Mouse (Mus musculus): ENCODE measurements around the gene Pou2f2. TPM values are rescaled to one million over a fixed set of nuclear protein-coding genes. Genes with fewer than 3 reads are reported as not detected.
A peak's percentile ranks its signal among the peaks of the same experiment; 100 is the strongest.

Pou2f2 gene
- total and polyA plus RNA-seq, 2 experiments = 0.37 to 1.2 TPM

DNA sequence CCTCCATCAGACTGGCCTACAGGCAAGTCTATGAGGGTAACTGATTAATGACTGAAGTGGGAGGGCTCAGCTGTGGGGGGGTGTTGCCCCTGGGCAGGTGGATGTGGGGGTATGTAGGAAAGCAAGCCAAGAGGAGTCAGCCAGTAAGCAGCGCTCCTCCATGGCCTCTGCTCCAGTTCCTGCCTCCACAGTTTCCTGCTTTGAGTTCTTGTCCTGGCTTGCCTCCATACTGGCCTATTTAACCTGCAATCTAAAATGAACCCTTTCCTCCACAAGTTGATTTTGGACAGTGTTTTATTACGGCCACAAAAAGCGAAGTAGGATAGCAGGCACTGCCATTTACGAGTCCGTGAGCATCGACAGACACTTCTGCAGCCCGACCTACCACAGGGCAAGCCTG is 112.2 kb downstream of the Pou2f2 start:
- WGBS = 65% methylated on average over 7 of the region's 7 CpGs
- DNase-seq (ENCODE audit: extremely low read depth, low read depth, low spot score) = peak; percentile 66
- no peak for TF ChIP-seq CTCF (IDR thresholded peaks at IDR 0.05; ENCODE audit: low read depth, low read length)
- TF ChIP-seq POLR2A (IDR thresholded peaks at IDR 0.05; ENCODE audit: extremely low read depth, insufficient read depth, low read length) = no peak

DNA sequence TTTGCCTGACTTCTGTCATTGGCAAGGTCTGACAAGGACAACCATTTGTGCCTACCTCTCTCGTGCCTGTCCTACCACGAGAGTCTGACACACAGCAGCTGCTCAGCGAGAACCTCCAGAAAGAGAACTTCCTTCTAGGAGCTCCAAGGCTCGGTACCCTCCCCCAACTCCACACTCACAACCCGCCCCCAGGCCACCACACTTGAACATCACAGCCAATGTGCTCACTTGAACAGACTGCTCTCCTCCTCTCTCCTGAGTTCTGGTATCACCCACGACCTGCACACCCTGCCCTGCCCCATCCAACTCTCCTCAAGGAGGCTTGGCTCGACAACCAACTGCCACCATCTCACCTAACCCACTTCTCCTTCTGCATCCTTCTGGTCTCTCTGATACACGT is 115.6 kb downstream of the Pou2f2 start:
- Histone ChIP-seq H3K27ac (replicated peaks; ENCODE audit: insufficient read depth, low read depth, low read length) (no peak overlapping the region), H3K79me2 (ENCODE audit: control insufficient read depth, insufficient read depth, low read length) (no peaks in the 10 kb centered on the region), H3K4me3 (ENCODE audit: insufficient read depth, low read depth, low read length) (no peak overlapping the region), H3K36me3 (ENCODE audit: control insufficient read depth, insufficient read depth, low read length) (no peaks in the 10 kb centered on the region), H3K27me3 (ENCODE audit: control insufficient read depth, insufficient read depth, low read length) (no peaks in the 10 kb centered on the region), H3K4me1 (ENCODE audit: control insufficient read depth, insufficient read depth, low read length) (0 out of 2 replicates have a peak, but pooled peaks cover 2% of the 10 kb centered on the region), H3K9ac (ENCODE audit: low read depth, low read length) (no peak overlapping the region)
- no peak for DNase-seq (ENCODE audit: extremely low read depth, low read depth, low spot score)
- 83% methylated on average over 8 of the region's 8 CpGs for WGBS
- no peak for TF ChIP-seq POLR2A (IDR thresholded peaks at IDR 0.05; ENCODE audit: extremely low read depth, insufficient read depth, low read length)
- no peak for TF ChIP-seq CTCF (IDR thresholded peaks at IDR 0.05; ENCODE audit: low read depth, low read length)

More for the DNA sequence above, 112.2 kb downstream of the Pou2f2 start:
- no peak overlapping the region for H3K4me3 ChIP-seq (ENCODE audit: insufficient read depth, low read depth, low read length)
- H3K4me1 ChIP-seq (ENCODE audit: control insufficient read depth, insufficient read depth, low read length) = 0 out of 2 replicates have a peak, but pooled peaks cover 2% of the 10 kb centered on the region
- H3K79me2 ChIP-seq (ENCODE audit: control insufficient read depth, insufficient read depth, low read length) = no peaks in the 10 kb centered on the region
- H3K36me3 ChIP-seq (ENCODE audit: control insufficient read depth, insufficient read depth, low read length) = no peaks in the 10 kb centered on the region
- no peak overlapping the region for H3K9ac ChIP-seq (ENCODE audit: low read depth, low read length)
- no peak overlapping the region for H3K27ac ChIP-seq (replicated peaks; ENCODE audit: insufficient read depth, low read depth, low read length)
- H3K27me3 ChIP-seq (ENCODE audit: control insufficient read depth, insufficient read depth, low read length) = no peaks in the 10 kb centered on the region

GRCm38 (mm10) chr7:25063346-25063745 is 116.2 kb downstream of the Pou2f2 start:
- DNase-seq (ENCODE audit: extremely low read depth, low read depth, low spot score) = no peak
- H3K36me3 ChIP-seq (ENCODE audit: control insufficient read depth, insufficient read depth, low read length) = no peaks in the 10 kb centered on the region
- no peaks in the 10 kb centered on the region for H3K79me2 ChIP-seq (ENCODE audit: control insufficient read depth, insufficient read depth, low read length)
- H3K4me1 ChIP-seq (ENCODE audit: control insufficient read depth, insufficient read depth, low read length) = 0 out of 2 replicates have a peak, but pooled peaks cover 2% of the 10 kb centered on the region
- H3K27me3 ChIP-seq (ENCODE audit: control insufficient read depth, insufficient read depth, low read length) = no peaks in the 10 kb centered on the region
- no peak overlapping the region for H3K9ac ChIP-seq (ENCODE audit: low read depth, low read length)
- 90% methylated on average over 6 of the region's 6 CpGs for WGBS
- TF ChIP-seq CTCF (IDR thresholded peaks at IDR 0.05; ENCODE audit: low read depth, low read length) (no peak), POLR2A (IDR thresholded peaks at IDR 0.05; ENCODE audit: extremely low read depth, insufficient read depth, low read length) (no peak)
- H3K4me3 ChIP-seq (ENCODE audit: insufficient read depth, low read depth, low read length) = no peak overlapping the region
- no peak overlapping the region for H3K27ac ChIP-seq (replicated peaks; ENCODE audit: insufficient read depth, low read depth, low read length)

GRCm38 (mm10) chr7:25058836-25059235 is 120.7 kb downstream of the Pou2f2 start:
- no peak overlapping the region for H3K27ac ChIP-seq (replicated peaks; ENCODE audit: insufficient read depth, low read depth, low read length)
- no peaks in the 10 kb centered on the region for H3K4me1 ChIP-seq (ENCODE audit: control insufficient read depth, insufficient read depth, low read length)
- no peak overlapping the region for H3K4me3 ChIP-seq (ENCODE audit: insufficient read depth, low read depth, low read length)
- DNase-seq (ENCODE audit: extremely low read depth, low read depth, low spot score) = peak; percentile 47
- no peak overlapping the region for H3K9ac ChIP-seq (ENCODE audit: low read depth, low read length)
- no peak for TF ChIP-seq POLR2A (IDR thresholded peaks at IDR 0.05; ENCODE audit: extremely low read depth, insufficient read depth, low read length)
- no peak for TF ChIP-seq CTCF (IDR thresholded peaks at IDR 0.05; ENCODE audit: low read depth, low read length)
- H3K27me3 ChIP-seq (ENCODE audit: control insufficient read depth, insufficient read depth, low read length) = no peaks in the 10 kb centered on the region
- 38% methylated on average over 14 of the region's 14 CpGs for WGBS
- H3K36me3 ChIP-seq (ENCODE audit: control insufficient read depth, insufficient read depth, low read length) = no peaks in the 10 kb centered on the region
- H3K79me2 ChIP-seq (ENCODE audit: control insufficient read depth, insufficient read depth, low read length) = no peaks in the 10 kb centered on the region

DNA sequence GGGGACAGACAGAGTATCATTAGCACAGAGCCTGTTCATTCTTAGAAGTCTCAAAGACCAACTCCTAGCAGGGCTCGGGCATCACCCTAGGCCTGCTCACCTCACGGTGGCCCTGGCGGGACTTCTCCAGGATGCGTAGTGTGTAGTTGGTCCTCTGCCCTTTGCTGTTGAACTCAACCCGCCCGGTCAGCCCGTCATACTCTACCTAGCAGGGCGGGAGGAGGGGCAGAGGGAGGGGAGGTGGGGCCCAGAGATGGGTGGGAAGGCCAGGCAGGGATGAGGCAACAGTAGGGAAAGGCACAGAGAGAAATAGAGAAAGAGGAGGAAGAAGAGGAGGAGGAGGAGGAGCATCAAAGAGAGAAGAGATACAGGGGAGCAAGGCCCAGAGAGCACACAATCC is 121.1 kb downstream of the Pou2f2 start:
- WGBS = 79% methylated on average over 8 of the region's 8 CpGs

GRCm38 (mm10) chr7:25057888-25058287 is 121.6 kb downstream of the Pou2f2 start:
- 91% methylated on average over 5 of the region's 5 CpGs for WGBS
- TF ChIP-seq CTCF (IDR thresholded peaks at IDR 0.05; ENCODE audit: low read depth, low read length) = no peak
- TF ChIP-seq POLR2A (IDR thresholded peaks at IDR 0.05; ENCODE audit: extremely low read depth, insufficient read depth, low read length) = no peak

More for the DNA sequence above, 121.1 kb downstream of the Pou2f2 start:
- H3K79me2 ChIP-seq (ENCODE audit: control insufficient read depth, insufficient read depth, low read length) = no peaks in the 10 kb centered on the region
- no peaks in the 10 kb centered on the region for H3K27me3 ChIP-seq (ENCODE audit: control insufficient read depth, insufficient read depth, low read length)
- TF ChIP-seq CTCF (IDR thresholded peaks at IDR 0.05; ENCODE audit: low read depth, low read length) = no peak
- TF ChIP-seq POLR2A (IDR thresholded peaks at IDR 0.05; ENCODE audit: extremely low read depth, insufficient read depth, low read length) = no peak
- no peak overlapping the region for H3K27ac ChIP-seq (replicated peaks; ENCODE audit: insufficient read depth, low read depth, low read length)
- no peak overlapping the region for H3K4me3 ChIP-seq (ENCODE audit: insufficient read depth, low read depth, low read length)
- no peak for DNase-seq (ENCODE audit: extremely low read depth, low read depth, low spot score)
- H3K9ac ChIP-seq (ENCODE audit: low read depth, low read length) = no peak overlapping the region
- H3K4me1 ChIP-seq (ENCODE audit: control insufficient read depth, insufficient read depth, low read length) = no peaks in the 10 kb centered on the region
- H3K36me3 ChIP-seq (ENCODE audit: control insufficient read depth, insufficient read depth, low read length) = no peaks in the 10 kb centered on the region

More at GRCm38 (mm10) chr7:25057888-25058287, 121.6 kb downstream of the Pou2f2 start:
- no peak overlapping the region for H3K27ac ChIP-seq (replicated peaks; ENCODE audit: insufficient read depth, low read depth, low read length)
- no peaks in the 10 kb centered on the region for H3K4me1 ChIP-seq (ENCODE audit: control insufficient read depth, insufficient read depth, low read length)
- H3K4me3 ChIP-seq (ENCODE audit: insufficient read depth, low read depth, low read length) = no peak overlapping the region
- DNase-seq (ENCODE audit: extremely low read depth, low read depth, low spot score) = no peak
- H3K79me2 ChIP-seq (ENCODE audit: control insufficient read depth, insufficient read depth, low read length) = no peaks in the 10 kb centered on the region
- H3K36me3 ChIP-seq (ENCODE audit: control insufficient read depth, insufficient read depth, low read length) = no peaks in the 10 kb centered on the region
- H3K9ac ChIP-seq (ENCODE audit: low read depth, low read length) = no peak overlapping the region
- H3K27me3 ChIP-seq (ENCODE audit: control insufficient read depth, insufficient read depth, low read length) = no peaks in the 10 kb centered on the region

Data from liver, adult 2 months (tissue).